Mouse (Mus musculus) lung, postnatal 14 days (tissue): ENCODE data around the gene Gm28230.

Experiments
- DNase-seq: peaks from one replicate; pipeline ENCODE4 v3.0.0; 2021

Gm28230 gene

GRCm38 (mm10) chr2:74795531-74795930, 69.0 kb downstream of the Gm28230 start:
- DNase-seq = no peak
